Mouse (Mus musculus) frontal cortex, postnatal 36 days (tissue): ENCODE measurements around the gene Fcer1g.

Source experiments
- DNase-seq, 2 experiments: peaks; one replicate each; pipeline ENCODE4 v3.0.0; 2022; ENCODE audit warnings: low spot score in 2 of 2

The Fcer1g gene

DNA sequence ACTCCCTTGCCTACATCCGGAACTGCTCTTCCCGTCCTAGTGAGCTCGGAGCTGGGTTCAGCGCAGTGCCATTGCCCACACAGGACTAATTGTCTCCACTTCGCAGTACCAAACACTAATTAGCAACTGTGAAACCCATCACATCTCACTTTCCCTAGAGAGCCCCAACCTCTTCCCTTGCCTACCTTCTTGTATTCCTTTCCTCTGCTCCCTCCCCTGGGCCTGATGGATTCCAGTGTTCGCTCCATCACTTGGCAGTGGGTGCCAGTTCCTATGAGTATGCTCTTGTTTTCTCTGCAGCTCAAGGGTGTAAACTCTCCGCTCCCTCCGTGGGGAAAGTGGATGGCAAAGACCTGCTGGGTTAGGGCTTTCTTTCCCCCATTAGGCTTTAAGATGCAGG, 48.5 kb downstream of the Fcer1g start:
- no peak for DNase-seq

DNA sequence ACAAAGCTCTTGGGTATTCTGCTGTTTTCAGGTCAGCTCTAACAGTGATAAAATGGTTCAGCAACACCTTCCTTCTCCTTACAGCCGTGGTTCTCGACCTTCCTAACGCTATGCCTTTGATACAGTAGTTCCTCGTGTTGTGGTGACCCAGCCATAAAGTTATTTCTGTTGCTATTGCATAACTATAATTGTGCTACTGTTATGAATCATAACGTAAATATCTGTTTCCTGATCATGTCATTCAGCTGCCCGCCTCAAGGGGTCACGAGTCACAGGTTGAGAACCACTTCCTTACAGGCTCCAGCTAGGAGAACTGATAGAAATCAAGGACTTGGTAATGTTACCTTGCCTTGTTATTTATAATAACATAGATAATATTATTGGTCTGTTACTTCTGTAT, 49.9 kb downstream of the Fcer1g start:
- no peak for DNase-seq

DNA sequence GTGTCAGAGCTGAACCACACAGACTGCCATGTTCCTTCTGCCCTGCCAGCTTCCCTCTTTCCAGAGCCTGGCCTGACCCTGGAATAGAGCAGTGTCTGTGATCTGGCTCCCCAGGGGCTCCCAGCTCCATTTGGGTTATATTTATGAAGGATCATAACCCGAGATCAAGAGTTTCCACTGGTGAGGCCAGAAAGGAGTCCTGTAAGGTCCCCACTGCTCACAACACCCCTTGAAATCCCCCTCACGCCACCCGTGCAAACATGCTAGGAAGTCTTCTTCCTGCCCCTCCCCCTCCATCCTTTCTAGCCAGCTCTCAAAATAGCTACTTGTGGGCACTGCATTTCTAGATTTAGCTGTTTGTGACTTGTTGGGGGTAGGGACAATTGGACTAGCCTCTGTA, 50.5 kb downstream of the Fcer1g start:
- no peak for DNase-seq

DNA sequence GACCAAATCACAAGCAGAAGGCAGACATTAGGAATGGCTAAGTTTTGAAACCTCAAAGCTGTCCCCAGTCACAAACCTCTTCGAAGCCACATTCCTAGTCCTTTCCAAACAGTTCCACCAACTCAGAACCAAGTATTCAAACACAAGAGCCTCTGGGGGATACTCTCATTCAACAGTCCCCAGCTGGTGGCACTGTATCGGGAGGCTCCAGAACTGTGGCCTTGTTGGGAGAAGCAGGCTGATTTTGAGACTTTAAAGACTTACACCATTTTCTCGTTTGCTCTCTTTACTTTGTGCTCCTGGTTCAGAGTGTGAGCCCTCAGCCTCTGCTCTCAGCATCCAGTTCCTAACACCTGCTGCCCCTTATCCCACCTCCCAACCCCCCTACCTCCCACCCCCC, 51.1 kb downstream of the Fcer1g start:
- DNase-seq = no peak
